Mouse (Mus musculus) limb, embryonic 11.5 days (tissue): ENCODE data around the gene Gfod1. TPM values are rescaled to one million over a fixed set of nuclear protein-coding genes. Genes with fewer than 3 reads are reported as not detected.

ENCODE experiments used
- polyA plus RNA-seq: library from polyadenylated mRNA; unstranded; fragments of >200 nt; fragmentation: Nextera tagmentation; extraction: Ambion mirVana; gene quantifications from 2 replicates; pipeline ENCODE4 v1.2.1, GENCODE M21; 2014

Gfod1 gene
- polyA plus RNA-seq, 1 experiment from 2014 or later, result 0.31 TPM

Other genes with a start within 250 kb of the Gfod1 start
- 63.1 and 65.0 TPM in 2 replicates for gene Tbc1d7, start 132.7 kb downstream of the Gfod1 start, polyA plus RNA-seq
- gene Sirt5, start 61.3 kb upstream of the Gfod1 start, polyA plus RNA-seq, result 41.3 and 41.9 TPM in 2 replicates
- gene Nol7, start 94.2 kb upstream of the Gfod1 start, polyA plus RNA-seq, result 161 and 171 TPM in 2 replicates
- 12.7 and 14.5 TPM in 2 replicates for gene Ranbp9, start 177.1 kb upstream of the Gfod1 start, polyA plus RNA-seq